Mouse (Mus musculus): ENCODE data around the gene Wipf2. TPM values are rescaled to one million over a fixed set of nuclear protein-coding genes. Genes with fewer than 3 reads are reported as not detected.
"Not testable (repeated sequence)": the region's sequence is repeated elsewhere in the genome, so short reads cannot be mapped to it uniquely, and the experiment has no call there.

The Wipf2 gene
- polyA plus RNA-seq, 2 experiments = 4.7 to 10.5 TPM

GRCm38 (mm10) chr11:98931513-98932292 is 68.3 kb downstream of the Wipf2 start:
- H3K27ac ChIP-seq (replicated peaks; ENCODE audit: low read depth, low read length) = peak overlapping the region; percentile 83
- no peaks in the 10 kb centered on the region for H3K9me3 ChIP-seq (ENCODE audit: control insufficient read depth, low read length)
- WGBS = 14% methylated on average over 7 of the region's 7 CpGs
- ATAC-seq (ENCODE audit: low FRiP score, low read depth) = no peak
- peak; percentile 66 for DNase-seq (ENCODE audit: low spot score)
- H3K4me1 ChIP-seq (ENCODE audit: control insufficient read depth, insufficient read depth, low read length) = peaks cover 86% of the 10 kb centered on the region
- no peaks in the 10 kb centered on the region for H3K27me3 ChIP-seq (ENCODE audit: control insufficient read depth, insufficient read depth, low read length)
- H3K9ac ChIP-seq (ENCODE audit: low read depth, low read length, severe bottlenecking) = 0 out of 2 replicates have a peak overlapping the region, but pooled peaks have one; percentile 6
- peak overlapping the region; percentile 13 for H3K4me3 ChIP-seq (replicated peaks; ENCODE audit: low read length)
- H3K4me2 ChIP-seq (replicated peaks; ENCODE audit: low read depth, low read length, severe bottlenecking) = peak overlapping the region; percentile 82
- no peak for TF ChIP-seq POLR2A (IDR thresholded peaks at IDR 0.05; ENCODE audit: borderline replicate concordance, extremely low read depth, insufficient read depth, insufficient read length)
- H3K36me3 ChIP-seq (ENCODE audit: control insufficient read depth, insufficient read depth, low read length) = 0 out of 2 replicates have a peak, but pooled peaks cover 3% of the 10 kb centered on the region

DNA sequence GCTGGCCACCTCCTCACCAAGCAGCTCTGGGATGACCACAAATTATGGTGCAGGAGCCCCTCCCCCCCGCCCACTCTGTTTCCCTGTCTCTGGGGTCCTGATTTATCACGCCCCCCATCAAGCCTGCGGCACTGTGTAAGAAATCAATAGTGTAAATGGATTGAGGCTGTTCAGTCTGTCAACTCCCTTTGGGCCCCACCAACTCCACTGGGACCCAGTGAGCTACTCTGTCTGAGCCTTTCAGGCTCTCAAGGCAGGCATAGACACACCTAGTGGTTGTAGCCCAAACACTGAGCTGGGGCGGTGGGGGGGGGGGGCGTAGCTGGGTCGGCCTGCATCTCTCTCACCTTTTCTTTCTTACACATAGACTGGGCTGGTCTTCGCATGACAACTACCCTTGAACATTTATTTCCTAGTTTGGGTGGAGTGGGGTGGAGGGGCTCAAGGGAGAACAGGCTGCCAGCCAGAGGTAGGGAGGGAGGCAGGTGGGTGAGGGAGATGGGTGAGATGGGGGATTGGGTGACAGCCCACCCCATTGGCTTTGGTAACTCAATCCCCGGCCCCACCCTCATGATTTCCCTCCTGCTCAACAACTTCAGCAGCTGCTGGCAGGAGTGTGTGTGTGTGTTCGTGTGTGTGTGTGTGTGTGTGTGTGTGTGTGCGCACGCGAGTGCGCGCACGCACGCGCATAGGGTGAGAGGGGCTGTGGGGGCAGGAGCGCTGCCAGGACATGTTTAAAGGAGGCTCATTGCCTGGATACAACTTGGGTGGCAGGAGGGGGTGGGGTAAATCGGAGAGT is 69.1 kb downstream of the Wipf2 start:
- WGBS = 8% methylated on average over 14 of the region's 19 CpGs
- ATAC-seq (ENCODE audit: low FRiP score, low read depth) = no peak
- H3K4me3 ChIP-seq (replicated peaks; ENCODE audit: low read length) = peak overlapping the region; percentile 18

DNA sequence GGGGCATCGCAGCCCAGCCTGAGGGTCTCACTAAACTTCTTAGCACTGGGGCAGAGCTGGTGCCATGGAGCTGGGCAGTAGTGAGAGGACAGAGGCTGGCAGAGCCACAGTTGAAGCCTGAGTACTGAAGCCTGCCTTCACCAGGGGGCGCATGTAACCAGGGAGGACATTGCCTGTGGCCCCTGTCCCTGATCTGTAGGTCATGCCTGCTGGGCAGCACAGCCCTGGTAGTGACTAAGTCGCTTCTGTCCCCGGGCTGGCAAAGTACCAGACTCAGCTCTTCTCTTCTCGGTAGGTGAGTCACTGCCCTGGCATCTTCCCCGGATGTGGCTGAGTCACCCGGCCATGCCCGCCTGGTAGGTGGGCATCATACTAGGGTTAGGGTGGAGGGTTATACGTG is 69.7 kb downstream of the Wipf2 start:
- no peak for TF ChIP-seq POLR2A (IDR thresholded peaks at IDR 0.05; ENCODE audit: borderline replicate concordance, extremely low read depth, insufficient read depth, insufficient read length)
- H3K4me1 ChIP-seq (ENCODE audit: control insufficient read depth, insufficient read depth, low read length) = peaks cover 83% of the 10 kb centered on the region
- WGBS = 48% methylated on average over 9 of the region's 9 CpGs
- ATAC-seq (ENCODE audit: low FRiP score, low read depth) = no peak
- DNase-seq (ENCODE audit: low spot score) = no peak
- peak overlapping the region; percentile 12; the same call in 1 of the 2 replicates for H3K9ac ChIP-seq (ENCODE audit: low read depth, low read length, severe bottlenecking)
- H3K27me3 ChIP-seq (ENCODE audit: control insufficient read depth, insufficient read depth, low read length) = no peaks in the 10 kb centered on the region
- no peaks in the 10 kb centered on the region for H3K9me3 ChIP-seq (ENCODE audit: control insufficient read depth, low read length)
- H3K27ac ChIP-seq (replicated peaks; ENCODE audit: low read depth, low read length) = peak overlapping the region; percentile 63
- peak overlapping the region; percentile 82 for H3K4me2 ChIP-seq (replicated peaks; ENCODE audit: low read depth, low read length, severe bottlenecking)
- H3K4me3 ChIP-seq (replicated peaks; ENCODE audit: low read length) = peak overlapping the region; percentile 18
- H3K36me3 ChIP-seq (ENCODE audit: control insufficient read depth, insufficient read depth, low read length) = 0 out of 2 replicates have a peak, but pooled peaks cover 3% of the 10 kb centered on the region

More for the DNA sequence above, 69.1 kb downstream of the Wipf2 start:
- H3K9me3 ChIP-seq (ENCODE audit: control insufficient read depth, low read length) = no peaks in the 10 kb centered on the region
- H3K27me3 ChIP-seq (ENCODE audit: control insufficient read depth, insufficient read depth, low read length) = no peaks in the 10 kb centered on the region
- H3K4me2 ChIP-seq (replicated peaks; ENCODE audit: low read depth, low read length, severe bottlenecking) = peak overlapping the region; percentile 82
- TF ChIP-seq POLR2A (IDR thresholded peaks at IDR 0.05; ENCODE audit: borderline replicate concordance, extremely low read depth, insufficient read depth, insufficient read length) = no peak
- 0 out of 2 replicates have a peak, but pooled peaks cover 3% of the 10 kb centered on the region for H3K36me3 ChIP-seq (ENCODE audit: control insufficient read depth, insufficient read depth, low read length)
- peak overlapping the region; percentile 12; the same call in 1 of the 2 replicates for H3K9ac ChIP-seq (ENCODE audit: low read depth, low read length, severe bottlenecking)
- peak overlapping the region; percentile 83 for H3K27ac ChIP-seq (replicated peaks; ENCODE audit: low read depth, low read length)
- peaks cover 84% of the 10 kb centered on the region for H3K4me1 ChIP-seq (ENCODE audit: control insufficient read depth, insufficient read depth, low read length)
- DNase-seq (ENCODE audit: low spot score) = peak; percentile 76

GRCm38 (mm10) chr11:98933847-98934246 is 70.4 kb downstream of the Wipf2 start:
- H3K9me3 ChIP-seq (ENCODE audit: control insufficient read depth, low read length); DNase-seq (ENCODE audit: low spot score); H3K9ac ChIP-seq (ENCODE audit: low read depth, low read length, severe bottlenecking); H3K4me3 ChIP-seq (replicated peaks; ENCODE audit: low read length); ATAC-seq (ENCODE audit: low FRiP score, low read depth); H3K27ac ChIP-seq (replicated peaks; ENCODE audit: low read depth, low read length); H3K27me3 ChIP-seq (ENCODE audit: control insufficient read depth, insufficient read depth, low read length); H3K36me3 ChIP-seq (ENCODE audit: control insufficient read depth, insufficient read depth, low read length): not testable (repeated sequence)
- Histone ChIP-seq H3K4me1 (ENCODE audit: control insufficient read depth, insufficient read depth, low read length) (peaks cover 83% of the 10 kb centered on the region), H3K4me2 (replicated peaks; ENCODE audit: low read depth, low read length, severe bottlenecking) (peak overlapping the region; percentile 82; the same call in 1 of the 2 replicates)
- 88% methylated on average over 2 of the region's 2 CpGs for WGBS

- no peak for ATAC-seq (ENCODE audit: low FRiP score, low read depth)
- H3K27me3 ChIP-seq (ENCODE audit: control insufficient read depth, insufficient read depth, low read length) = no peaks in the 10 kb centered on the region
- H3K9ac ChIP-seq (ENCODE audit: low read depth, low read length, severe bottlenecking) = no peak overlapping the region
- peaks cover 83% of the 10 kb centered on the region for H3K4me1 ChIP-seq (ENCODE audit: control insufficient read depth, insufficient read depth, low read length)
- H3K36me3 ChIP-seq (ENCODE audit: control insufficient read depth, insufficient read depth, low read length) = 0 out of 2 replicates have a peak, but pooled peaks cover 3% of the 10 kb centered on the region
- DNase-seq (ENCODE audit: low spot score) = no peak
- 85% methylated on average over 3 of the region's 3 CpGs for WGBS
- H3K4me2 ChIP-seq (replicated peaks; ENCODE audit: low read depth, low read length, severe bottlenecking) = no peak overlapping the region
- no peak overlapping the region; the same call in 1 of the 2 replicates for H3K27ac ChIP-seq (replicated peaks; ENCODE audit: low read depth, low read length)
- TF ChIP-seq POLR2A (IDR thresholded peaks at IDR 0.05; ENCODE audit: borderline replicate concordance, extremely low read depth, insufficient read depth, insufficient read length) = no peak
- no peaks in the 10 kb centered on the region for H3K9me3 ChIP-seq (ENCODE audit: control insufficient read depth, low read length)
- H3K4me3 ChIP-seq (replicated peaks; ENCODE audit: low read length) = no peak overlapping the region
Observed at GRCm38 (mm10) chr11:98934367-98934766, 70.9 kb downstream of the Wipf2 start.

All from limb, embryonic 14.5 days (tissue).